Mouse (Mus musculus) midbrain, postnatal 0 days (tissue): ENCODE measurements around the gene Apol6. TPM values are rescaled to one million over a fixed set of nuclear protein-coding genes. Genes with fewer than 3 reads are reported as not detected.

ENCODE experiments used
- ATAC-seq: fragments of 200-750 bp; cut with Nextera tagmentation; 2 replicates; pipeline ENCODE4 v1.8.0; 2017; ENCODE audit warnings: moderate number of reproducible peaks, mild to moderate bottlenecking, moderate TSS enrichment, moderate library complexity; ENCODE audit not compliant: low FRiP score
- DNase-seq: peaks from one replicate; pipeline ENCODE4 v3.0.0-alpha.2; 2015; ENCODE audit warnings: low spot score
- H3K27ac ChIP-seq: fragments of 300-500 bp; sonication (generic); 2 replicates; pipeline ENCODE4 v1.5.1; 2014; ENCODE audit warnings: low read depth, mild to moderate bottlenecking, low read length, mixed read lengths
- H3K27me3 ChIP-seq: fragments of 300-500 bp; sonication (generic); 2 replicates; pipeline ENCODE4 v1.6.1; 2014; ENCODE audit warnings: low read length, control low read depth, mixed read lengths; ENCODE audit not compliant: insufficient read depth
- H3K36me3 ChIP-seq: fragments of 300-500 bp; sonication (generic); 2 replicates; pipeline ENCODE4 v1.6.1; 2014; ENCODE audit warnings: low read length, control low read depth, mixed read lengths; ENCODE audit not compliant: insufficient read depth
- H3K4me1 ChIP-seq: fragments of 300-500 bp; sonication (generic); 2 replicates; pipeline ENCODE4 v1.6.1; 2014; ENCODE audit warnings: mild to moderate bottlenecking, control low read depth, antibody characterized with exemption, low read length, mixed read lengths; ENCODE audit not compliant: insufficient read depth
- H3K4me2 ChIP-seq: fragments of 300-500 bp; sonication (generic); 2 replicates; pipeline ENCODE4 v1.6.1; 2014; ENCODE audit warnings: low read depth, mild to moderate bottlenecking, low read length, mixed read lengths; ENCODE audit not compliant: poor library complexity, severe bottlenecking
- H3K4me3 ChIP-seq: fragments of 300-500 bp; sonication (generic); 2 replicates; pipeline ENCODE4 v1.5.1; 2014; ENCODE audit warnings: low read depth, mild to moderate bottlenecking, low read length, moderate library complexity
- H3K9ac ChIP-seq: fragments of 300-500 bp; sonication (generic); replicated peaks from 2 replicates; pipeline ENCODE4 v1.6.1; 2014; ENCODE audit warnings: mild to moderate bottlenecking, low read length, moderate library complexity, mixed read lengths; ENCODE audit not compliant: poor library complexity, severe bottlenecking
- H3K9me3 ChIP-seq: fragments of 300-500 bp; sonication (generic); 2 replicates; pipeline ENCODE4 v1.6.1; 2016; ENCODE audit warnings: low read length, control low read depth
- CTCF ChIP-seq: IDR thresholded peaks from 2 replicates; pipeline ENCODE4 v1.5.1; 2016; ENCODE audit warnings: antibody characterized with exemption, mild to moderate bottlenecking
- WGBS: fragments of 180-500 bp; shearing (Covaris S2); extraction: QIAGEN DNeasy Blood & Tissue Kit; methylation state at CpG from one replicate; pipeline ENCODE4 v1.1.7; 2014; 5-methylcytosine and 5-hydroxymethylcytosine counted together
- polyA plus RNA-seq: library from polyadenylated mRNA; unstranded; fragments of >200 nt; fragmentation: Nextera tagmentation; extraction: Ambion mirVana; gene quantifications from 2 replicates; pipeline ENCODE4 v1.2.1, GENCODE M21; 2015
- total RNA-seq: library from RNA; depleted of rRNA; stranded (reverse); fragments of >200 nt; gene quantifications from 2 replicates; pipeline ENCODE4 v1.2.3, GENCODE M21; 2014; rRNA removed

The Apol6 gene
- total RNA-seq (0.14 and 0.16 TPM in 2 replicates), polyA plus RNA-seq (0.15 and 0.16 TPM in 2 replicates)

DNA sequence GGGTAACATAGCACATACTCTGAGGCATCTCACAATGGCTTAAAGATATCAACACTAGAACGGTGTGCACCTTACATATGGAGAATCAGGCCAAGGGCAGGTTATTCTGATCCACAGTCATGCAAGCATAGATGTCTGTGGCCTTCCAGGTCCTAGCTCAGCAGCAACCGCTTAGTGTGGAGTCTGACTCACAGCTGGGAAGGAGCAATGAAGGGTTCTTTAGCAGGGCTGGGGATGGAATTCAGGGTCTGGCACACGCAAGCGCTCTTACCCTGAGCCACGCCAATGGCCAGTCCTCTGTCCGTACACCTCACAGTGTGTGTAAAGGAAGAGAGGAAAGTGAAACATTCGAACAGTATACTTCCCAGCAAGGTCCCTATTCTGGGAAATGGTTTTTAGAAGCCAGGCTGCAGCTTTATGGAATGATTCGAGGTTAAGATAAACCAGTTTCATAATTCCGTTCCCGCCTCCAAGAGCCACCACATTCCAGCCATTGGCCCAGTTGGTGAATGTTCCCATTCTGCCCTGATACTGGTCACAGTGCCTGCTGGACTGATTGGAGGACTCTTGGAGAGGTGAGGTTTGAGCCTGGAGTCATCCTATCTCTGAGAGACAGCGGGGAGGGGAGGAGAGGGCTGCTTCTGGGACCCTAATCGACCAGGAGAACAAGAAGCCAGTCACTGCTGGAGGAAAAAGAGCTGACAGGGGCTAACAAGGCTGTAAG, at the start of gene Apol6:
Gene Apol6, plus strand, starts transcription at position 133 of the 724 bp plus-strand sequence.
- no peaks in the 10 kb centered on the region for H3K36me3 ChIP-seq
- no peak within 1 kb of the TSS for H3K4me2 ChIP-seq
- no peak for TF ChIP-seq CTCF
- H3K4me3 ChIP-seq = no peak within 1 kb of the TSS
- H3K27ac ChIP-seq = no peak within 1 kb of the TSS
- 86% methylated on average over 12 of the region's 12 CpGs for WGBS
- ATAC-seq (no peak), DNase-seq (no peak)
- no peaks in the 10 kb centered on the region for H3K27me3 ChIP-seq
- no peak within 1 kb of the TSS for H3K9ac ChIP-seq
- no peaks in the 10 kb centered on the region for H3K9me3 ChIP-seq
- H3K4me1 ChIP-seq = no peaks in the 10 kb centered on the region

DNA sequence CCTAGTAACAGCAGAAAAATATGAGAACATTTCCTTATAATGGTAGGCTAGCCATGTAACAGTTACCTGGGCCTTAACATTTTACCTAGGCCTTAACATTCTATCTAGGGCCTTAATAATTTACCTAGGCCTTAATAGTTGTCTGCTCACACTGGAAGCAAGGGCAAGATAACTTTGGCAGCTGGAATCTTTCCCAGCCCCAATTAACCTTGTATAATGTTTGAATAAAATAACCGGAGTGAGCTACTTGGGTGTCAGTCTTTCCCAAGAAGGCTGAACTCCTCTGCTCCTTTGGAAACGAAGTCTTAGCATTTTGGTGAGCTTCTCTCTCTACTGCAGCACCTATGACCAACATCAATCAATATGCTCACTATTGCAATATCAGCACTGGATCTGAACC, 46.5 kb upstream of the Apol6 start:
- no peak for DNase-seq
- no peak for TF ChIP-seq CTCF
- 79% methylated on average over 2 of the region's 2 CpGs for WGBS
- Histone ChIP-seq H3K9ac (no peak overlapping the region), H3K27ac (no peak overlapping the region), H3K36me3 (no peaks in the 10 kb centered on the region), H3K27me3 (no peaks in the 10 kb centered on the region), H3K9me3 (no peaks in the 10 kb centered on the region), H3K4me1 (no peaks in the 10 kb centered on the region), H3K4me3 (no peak overlapping the region), H3K4me2 (no peak overlapping the region)
- no peak for ATAC-seq

DNA sequence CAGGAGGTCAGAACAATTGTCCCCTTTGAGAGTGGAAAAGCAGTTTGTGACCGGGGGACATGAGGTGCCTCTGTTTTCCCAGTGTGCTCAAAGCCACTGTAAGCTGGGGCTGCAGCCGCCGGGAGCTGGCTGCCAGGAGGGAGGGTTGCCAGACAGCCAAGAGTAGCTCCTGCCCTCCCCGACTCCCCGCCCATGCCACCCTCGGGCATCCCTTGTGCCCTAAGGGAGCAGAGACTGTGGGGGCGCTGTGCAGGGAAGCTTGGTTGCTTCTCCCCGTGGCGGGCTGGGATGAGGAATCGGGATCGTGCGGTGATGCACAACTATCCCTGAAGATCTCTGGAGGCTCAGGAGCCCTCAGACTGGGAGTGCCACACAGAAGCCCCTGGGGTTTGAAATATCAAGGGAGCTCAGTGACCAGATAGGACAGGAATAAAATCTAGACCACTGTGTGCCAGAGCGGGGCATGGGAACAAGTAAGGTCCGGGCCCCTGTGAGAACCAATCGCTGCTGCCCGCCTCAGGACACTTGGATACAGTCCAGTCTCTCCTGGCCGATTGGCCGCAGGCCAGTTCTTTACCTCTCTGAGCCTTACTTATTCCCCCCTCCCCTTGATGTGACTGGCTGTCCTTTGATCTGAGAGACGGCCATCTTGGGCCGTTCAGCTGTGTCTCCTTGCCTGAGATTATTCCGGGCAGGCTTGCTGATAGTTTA, 45.5 kb upstream of the Apol6 start:
- WGBS = 43% methylated on average over 21 of the region's 21 CpGs
- Histone ChIP-seq H3K4me1 (no peaks in the 10 kb centered on the region), H3K36me3 (no peaks in the 10 kb centered on the region), H3K9ac (no peak overlapping the region), H3K9me3 (no peaks in the 10 kb centered on the region), H3K4me2 (peak overlapping the region; percentile 7; the same call in 1 of the 2 replicates), H3K27me3 (no peaks in the 10 kb centered on the region), H3K4me3 (no peak overlapping the region), H3K27ac (no peak overlapping the region)
- peak; percentile 48 for TF ChIP-seq CTCF
- ATAC-seq (no peak), DNase-seq (peak; percentile 47)

DNA sequence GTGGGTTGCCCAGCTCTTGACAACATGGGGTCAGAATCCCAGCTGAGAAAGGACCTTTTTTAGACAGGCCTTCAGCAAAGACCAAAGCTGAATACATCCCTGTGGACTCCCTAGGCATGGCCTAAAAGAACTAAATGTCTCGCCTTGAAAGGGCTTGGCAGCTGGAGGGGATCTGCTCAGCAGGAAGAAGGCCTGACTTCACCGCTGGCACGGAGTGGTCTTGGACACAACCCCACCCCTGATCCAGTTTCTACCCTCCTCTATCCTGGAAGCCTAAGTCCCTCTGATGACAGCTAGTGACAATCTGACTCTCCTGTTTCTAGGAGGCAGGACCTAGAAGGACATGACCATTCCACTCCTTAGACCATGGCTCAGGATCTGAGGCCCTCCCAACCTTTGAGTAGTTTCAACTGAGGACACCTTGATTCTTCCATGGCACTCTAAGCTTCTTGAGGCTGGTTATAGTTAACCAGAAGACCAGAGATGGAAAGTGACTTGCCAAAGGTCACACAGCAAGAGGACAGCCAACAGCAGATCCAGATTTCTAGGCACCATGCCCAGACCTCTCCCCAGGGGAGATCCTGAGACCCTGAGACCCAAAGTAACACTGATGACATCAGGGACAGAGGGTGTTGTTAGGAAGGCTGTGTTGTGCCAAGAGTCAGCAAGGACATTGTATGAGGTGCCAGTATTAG, 41.2 kb upstream of the Apol6 start:
- no peaks in the 10 kb centered on the region for H3K4me1 ChIP-seq
- H3K9me3 ChIP-seq = no peaks in the 10 kb centered on the region
- DNase-seq (no peak), ATAC-seq (no peak)
- no peaks in the 10 kb centered on the region for H3K36me3 ChIP-seq
- H3K4me3 ChIP-seq = no peak overlapping the region
- 84% methylated on average over 3 of the region's 3 CpGs for WGBS
- no peak overlapping the region for H3K27ac ChIP-seq
- H3K4me2 ChIP-seq = no peak overlapping the region
- H3K27me3 ChIP-seq = no peaks in the 10 kb centered on the region
- TF ChIP-seq CTCF = no peak
- H3K9ac ChIP-seq = no peak overlapping the region

DNA sequence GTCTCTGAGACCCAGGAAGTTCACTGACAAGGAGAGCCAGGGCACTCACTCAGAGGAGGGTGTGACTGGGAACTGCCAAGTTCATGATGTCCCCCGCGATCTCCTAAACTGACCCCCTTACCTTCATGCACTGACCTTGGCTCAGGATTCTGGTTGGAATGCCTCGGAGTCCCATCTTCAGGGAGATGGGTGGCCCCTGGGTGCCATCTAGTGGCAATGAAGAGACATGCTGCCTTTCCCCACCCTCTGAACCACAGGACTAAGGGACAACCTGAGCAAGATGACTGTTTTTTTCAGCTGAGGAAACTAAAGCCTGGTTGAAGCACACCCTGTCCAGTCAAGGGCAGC, 40.7 kb upstream of the Apol6 start:
- ATAC-seq (no peak), DNase-seq (peak; percentile 60)
- Histone ChIP-seq H3K4me1 (no peaks in the 10 kb centered on the region), H3K27ac (no peak overlapping the region), H3K36me3 (no peaks in the 10 kb centered on the region), H3K4me2 (no peak overlapping the region), H3K27me3 (no peaks in the 10 kb centered on the region), H3K9ac (no peak overlapping the region), H3K9me3 (no peaks in the 10 kb centered on the region), H3K4me3 (no peak overlapping the region)
- TF ChIP-seq CTCF = peak; percentile 90
- WGBS = 24% methylated on average over 3 of the region's 3 CpGs

DNA sequence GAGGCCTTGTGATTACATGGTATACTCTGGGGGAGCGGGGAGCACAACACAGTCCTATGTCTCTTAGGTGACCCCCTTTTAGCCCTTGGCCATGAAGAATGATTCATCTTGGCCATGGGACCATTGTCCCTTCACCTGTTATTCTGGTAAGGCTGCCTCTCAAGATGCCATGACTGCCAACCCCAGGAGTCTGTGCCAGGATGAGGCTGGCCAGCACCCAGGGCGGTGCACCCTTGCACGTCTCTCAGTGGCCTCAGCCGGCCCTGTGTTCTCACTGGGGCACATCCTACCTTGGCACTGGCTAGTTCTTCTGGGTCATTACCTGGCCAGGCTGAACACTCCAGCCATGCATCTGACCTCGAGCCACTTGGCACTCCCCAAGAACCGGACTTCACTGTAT, 35.7 kb upstream of the Apol6 start:
- 93% methylated on average over 6 of the region's 6 CpGs for WGBS

More for the DNA sequence above, 35.7 kb upstream of the Apol6 start:
- H3K4me1 ChIP-seq = 0 out of 2 replicates have a peak, but pooled peaks cover 4% of the 10 kb centered on the region
- no peaks in the 10 kb centered on the region for H3K9me3 ChIP-seq
- no peak overlapping the region for H3K27ac ChIP-seq
- no peak overlapping the region for H3K9ac ChIP-seq
- H3K36me3 ChIP-seq = no peaks in the 10 kb centered on the region
- DNase-seq (no peak), ATAC-seq (no peak)
- H3K4me3 ChIP-seq = no peak overlapping the region
- no peak for TF ChIP-seq CTCF
- no peaks in the 10 kb centered on the region for H3K27me3 ChIP-seq
- no peak overlapping the region for H3K4me2 ChIP-seq
